Mouse (Mus musculus) cortical plate, adult 2 months (tissue): ENCODE measurements at regions not wholly inside any gene's neighbourhood (a gene's known extent, or its start where the extent isn't known, plus 50 kb on each side); places are given as distances from the start of the nearest gene placed in this dataset.

ENCODE experiments used
- H3K27ac ChIP-seq: fragments of 200-500 bp; 2 replicates; pipeline ENCODE4 v1.5.1; 2012; ENCODE audit warnings: low read length, control low read depth, inconsistent platforms; ENCODE audit not compliant: insufficient read depth
- H3K4me1 ChIP-seq: fragments of 200-500 bp; 2 replicates; pipeline ENCODE4 v1.6.1; 2011; ENCODE audit warnings: low read length; ENCODE audit not compliant: control insufficient read depth, insufficient read depth
- H3K4me3 ChIP-seq: fragments of 200-500 bp; 2 replicates; pipeline ENCODE4 v1.5.1; 2011; ENCODE audit warnings: mild to moderate bottlenecking, low read length, control low read depth; ENCODE audit not compliant: insufficient read depth
- CTCF ChIP-seq: fragments of 200-500 bp; IDR thresholded peaks from 2 replicates; pipeline ENCODE4 v1.5.1; 2011; ENCODE audit warnings: mild to moderate bottlenecking, control low read depth, low read length; ENCODE audit not compliant: insufficient read depth; ENCODE audit errors: extremely low read depth
- POLR2A ChIP-seq: fragments of 200-500 bp; IDR thresholded peaks from 2 replicates; pipeline ENCODE4 v1.6.1; 2011; ENCODE audit warnings: mild to moderate bottlenecking, low read length, control low read depth; ENCODE audit not compliant: insufficient read depth; ENCODE audit errors: extremely low read depth

- no peak for TF ChIP-seq POLR2A
- TF ChIP-seq CTCF, result no peak
- Histone ChIP-seq H3K4me1 (no peaks in the 10 kb centered on the region), H3K4me3 (no peak overlapping the region), H3K27ac (no peak overlapping the region)
Measured at GRCm38 (mm10) chr9:74707608-74708007, 154.1 kb upstream of the Onecut1 start.

GRCm38 (mm10) chr9:74711698-74712097 lies 150.0 kb upstream of the Onecut1 start:
- H3K4me3 ChIP-seq, result no peak overlapping the region
- no peak overlapping the region for H3K27ac ChIP-seq
- no peak for TF ChIP-seq POLR2A
- no peak for TF ChIP-seq CTCF
- H3K4me1 ChIP-seq, result no peaks in the 10 kb centered on the region

- H3K4me3 ChIP-seq, result no peak overlapping the region
- no peak overlapping the region for H3K27ac ChIP-seq
- H3K4me1 ChIP-seq, result no peaks in the 10 kb centered on the region
- no peak for TF ChIP-seq CTCF
Measured at GRCm38 (mm10) chr9:74732451-74732850, 129.3 kb upstream of the Onecut1 start.

GRCm38 (mm10) chr9:74741949-74742348 lies 119.8 kb upstream of the Onecut1 start:
- no peak for TF ChIP-seq CTCF
- no peak for TF ChIP-seq POLR2A
- no peak overlapping the region for H3K27ac ChIP-seq
- no peaks in the 10 kb centered on the region for H3K4me1 ChIP-seq
- H3K4me3 ChIP-seq, result no peak overlapping the region

- TF ChIP-seq CTCF, result no peak
- TF ChIP-seq POLR2A, result no peak
- Histone ChIP-seq H3K4me3 (no peak overlapping the region), H3K4me1 (no peaks in the 10 kb centered on the region), H3K27ac (no peak overlapping the region)
Measured at GRCm38 (mm10) chr9:74747886-74748285, 113.8 kb upstream of the Onecut1 start.

GRCm38 (mm10) chr9:74758025-74758424 lies 103.7 kb upstream of the Onecut1 start:
- TF ChIP-seq POLR2A, result no peak
- no peak for TF ChIP-seq CTCF
- Histone ChIP-seq H3K27ac (no peak overlapping the region), H3K4me1 (no peaks in the 10 kb centered on the region), H3K4me3 (no peak overlapping the region)

GRCm38 (mm10) chr9:74758876-74759275 lies 102.8 kb upstream of the Onecut1 start:
- Histone ChIP-seq H3K4me3 (no peak overlapping the region), H3K27ac (no peak overlapping the region), H3K4me1 (no peaks in the 10 kb centered on the region)
- TF ChIP-seq POLR2A (no peak), CTCF (no peak)

GRCm38 (mm10) chr9:74780419-74780818 lies 81.3 kb upstream of the Onecut1 start:
- no peak overlapping the region for H3K27ac ChIP-seq
- H3K4me1 ChIP-seq, result no peaks in the 10 kb centered on the region
- TF ChIP-seq CTCF (no peak), POLR2A (no peak)
- no peak overlapping the region for H3K4me3 ChIP-seq

GRCm38 (mm10) chr9:74793394-74793793 lies 68.3 kb upstream of the Onecut1 start:
- H3K4me1 ChIP-seq, result no peaks in the 10 kb centered on the region
- TF ChIP-seq POLR2A (no peak), CTCF (no peak)
- no peak overlapping the region for H3K4me3 ChIP-seq
- H3K27ac ChIP-seq, result no peak overlapping the region

- no peak overlapping the region for H3K4me3 ChIP-seq
- TF ChIP-seq POLR2A, result no peak
- no peak for TF ChIP-seq CTCF
- no peak overlapping the region for H3K27ac ChIP-seq
- H3K4me1 ChIP-seq, result no peaks in the 10 kb centered on the region
Measured at GRCm38 (mm10) chr9:74795994-74796393, 65.7 kb upstream of the Onecut1 start.

- Histone ChIP-seq H3K4me3 (no peak overlapping the region), H3K4me1 (no peaks in the 10 kb centered on the region), H3K27ac (no peak overlapping the region)
- TF ChIP-seq CTCF (no peak), POLR2A (no peak)
Measured at GRCm38 (mm10) chr9:74797272-74797844, 64.4 kb upstream of the Onecut1 start.
